Mouse (Mus musculus) naive thymus-derived CD4-positive, alpha-beta T cell, adult 2 months (primary cell): Measurements from ENCODE around the gene Ccng1.
"Not testable (repeated sequence)": the region's sequence is repeated elsewhere in the genome, so short reads cannot be mapped to it uniquely, and the experiment has no call there.

Experiments used
- DNase-seq: peaks from one replicate; pipeline ENCODE4 v3.0.0-alpha.2; 2011; ENCODE audit warnings: low read depth

The Ccng1 gene

GRCm38 (mm10) chr11:40718324-40718723 lies 36.8 kb downstream of the Ccng1 start:
- DNase-seq = peak; percentile 49

DNA sequence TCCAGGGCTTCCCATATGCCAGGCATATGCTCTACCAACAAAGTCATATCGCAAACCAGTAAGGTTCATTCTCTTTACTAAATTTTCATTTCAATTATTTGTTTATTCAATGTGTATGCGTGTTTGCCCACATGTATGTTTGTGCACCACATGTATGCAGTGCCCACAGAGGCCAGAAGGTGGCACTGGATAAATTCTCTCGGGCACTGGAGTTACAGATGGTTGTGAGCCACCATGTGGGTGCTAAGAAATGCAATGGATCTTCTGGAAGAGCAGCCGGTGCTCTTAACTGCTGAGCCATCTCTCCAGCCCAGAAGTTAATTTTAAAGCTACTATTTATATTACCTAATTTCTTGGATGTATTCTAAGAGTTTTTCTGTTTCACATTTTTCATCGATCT lies 39.6 kb downstream of the Ccng1 start:
- DNase-seq = peak; percentile 33

DNA sequence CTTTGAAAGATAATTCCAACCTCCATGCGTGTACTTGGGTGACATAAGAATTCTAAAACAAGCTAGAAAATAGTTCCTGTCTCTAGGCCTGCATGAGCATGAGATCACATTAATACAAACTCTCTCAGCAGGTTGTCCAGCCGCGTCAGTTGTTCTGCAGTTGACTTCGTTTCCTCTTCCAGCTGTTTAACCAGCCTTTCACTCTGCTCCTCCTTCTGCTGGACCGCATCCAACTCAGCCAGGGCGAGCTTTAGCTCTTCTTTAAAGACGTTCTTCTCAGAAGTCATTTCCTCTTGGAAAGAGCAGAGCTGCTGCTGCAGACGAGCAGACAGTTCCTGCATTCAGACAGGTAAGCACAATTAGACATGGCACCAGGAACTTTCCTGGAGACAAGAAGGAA lies 41.3 kb downstream of the Ccng1 start:
- no peak for DNase-seq

GRCm38 (mm10) chr11:40709899-40710298 lies 45.2 kb downstream of the Ccng1 start:
- not testable (repeated sequence) for DNase-seq
